Mouse (Mus musculus): ENCODE data around the gene Spc24. TPM values are rescaled to one million over a fixed set of nuclear protein-coding genes. Genes with fewer than 3 reads are reported as not detected.
A peak's percentile ranks its signal among the peaks of the same experiment; 100 is the strongest.
"Not testable (repeated sequence)": the region's sequence is repeated elsewhere in the genome, so short reads cannot be mapped to it uniquely, and the experiment has no call there.

Gene Spc24
- total RNA-seq (2021): 1 to 10 TPM; 4.7 to 6.5 TPM
- long read RNA-seq, experiment 1, transcript Spc24-201 (5 exons, 1,366 nt): major isoform, 9 of 11 reads
- long read RNA-seq, experiment 1, partial matches to known transcripts: 1 of 11 reads
- long read RNA-seq, experiment 1, other reads (novel, unspliced or antisense): 1 of 11 reads
- long read RNA-seq, experiment 2, partial matches to known transcripts: 0 of 5 reads
- long read RNA-seq, experiment 2, other reads (novel, unspliced or antisense): 3 of 5 reads

- intact Hi-C loops (cut with DNase I): loop anchor here (5.0 kb wide), 1 partner anchor 143 kb away; the partner anchor contains the start of gene Smarca4
- peak; percentile 94 to 96 for DNase-seq
These were observed at the start of gene Spc24 for GRCm38 (mm10) chr9:21760155-21761088. Spc24 (minus strand) TSS chr9:21760303.

DNA sequence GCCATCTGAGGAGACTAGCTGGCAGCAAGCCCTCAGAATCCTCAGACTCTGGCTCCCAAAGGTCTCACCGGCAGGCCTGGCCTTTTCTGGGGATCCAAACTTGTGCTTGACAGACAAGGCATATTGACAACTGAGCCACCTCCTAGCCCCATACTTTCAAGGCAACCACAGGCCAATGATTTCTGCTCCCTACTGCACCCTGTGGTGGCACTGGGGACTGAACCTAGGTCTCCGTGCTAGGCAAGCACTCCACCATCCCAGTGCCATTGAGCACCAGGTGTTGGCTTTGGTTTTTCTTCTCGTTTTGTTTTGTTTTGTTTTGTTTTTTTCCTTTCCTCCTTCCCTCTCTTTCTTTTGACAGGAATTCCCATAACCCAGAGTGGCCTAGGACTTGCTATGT is 48.5 kb upstream of the Spc24 start:
- intact Hi-C loops (cut with DNase I): loop anchor here (10.0 kb wide), 1 partner anchor 204 kb away; no protein-coding TSS in a partner anchor
- DNase-seq: no peak

DNA sequence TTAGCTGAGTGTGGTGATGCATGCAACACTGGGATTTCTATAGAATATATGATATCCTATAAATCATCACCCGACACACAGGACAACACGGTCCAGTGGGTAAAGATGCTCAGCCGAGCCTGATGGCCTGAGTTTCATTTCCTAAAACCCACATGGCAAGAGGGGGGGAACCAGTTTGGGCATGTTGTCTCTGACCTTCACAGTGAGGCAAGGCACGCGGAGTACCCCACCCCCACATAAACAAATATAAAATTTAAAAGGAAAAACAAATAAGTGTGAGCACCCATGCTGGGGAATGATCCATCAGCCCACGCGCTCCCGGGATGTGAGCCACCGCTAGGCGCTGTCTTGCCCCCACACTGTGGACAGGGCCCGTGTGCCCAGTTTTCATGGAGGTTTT is 46.9 kb upstream of the Spc24 start:
- intact Hi-C loops (cut with DNase I): loop anchor here (10.0 kb wide), 1 partner anchor 202 kb away; no protein-coding TSS in a partner anchor
- no peak for DNase-seq

- intact Hi-C loops (cut with DNase I): loop anchor here (10.0 kb wide), 1 partner anchor 202 kb away; no protein-coding TSS in a partner anchor
- no peak for DNase-seq
These were observed 46.3 kb upstream of the Spc24 start for GRCm38 (mm10) chr9:21806363-21806762.

DNA sequence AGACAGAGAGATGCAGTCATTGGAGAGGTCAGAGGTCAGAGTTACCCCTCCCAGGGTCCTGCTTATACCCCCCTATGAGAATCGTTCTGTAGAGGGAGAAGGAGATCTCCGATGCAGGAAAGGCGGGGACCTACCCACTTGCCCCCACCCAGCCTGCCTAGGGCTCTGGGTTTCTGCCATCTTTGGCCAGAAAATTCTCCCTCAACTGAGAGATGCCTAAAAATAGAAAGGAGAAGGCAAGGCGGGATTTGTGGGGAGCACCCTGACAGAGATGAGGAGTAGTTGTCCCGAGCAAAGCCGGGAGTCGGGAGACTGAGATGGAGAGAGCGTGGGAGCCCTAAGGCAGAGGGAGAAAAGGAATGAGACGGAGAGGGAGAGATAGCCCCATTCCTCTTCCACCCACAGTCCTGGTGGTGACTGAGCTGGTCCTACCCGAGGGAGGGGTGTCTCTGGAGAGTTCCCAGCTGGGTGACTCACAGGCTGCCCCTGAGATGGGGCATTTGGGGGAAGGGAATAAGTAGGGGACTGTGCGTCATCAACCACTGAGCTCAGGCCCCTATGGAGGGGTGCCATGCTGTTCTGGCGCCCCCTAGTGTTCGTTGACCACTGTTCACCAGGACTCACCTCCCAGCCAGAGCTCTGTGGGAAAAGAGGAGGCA is 44.0 kb upstream of the Spc24 start:
- DNase-seq: peak; percentile 88 to 94
- intact Hi-C loops (cut with DNase I): loop anchor here (1.0 to 10.0 kb wide), 4 partner anchors 17 to 199 kb away; no protein-coding TSS in a partner anchor

DNA sequence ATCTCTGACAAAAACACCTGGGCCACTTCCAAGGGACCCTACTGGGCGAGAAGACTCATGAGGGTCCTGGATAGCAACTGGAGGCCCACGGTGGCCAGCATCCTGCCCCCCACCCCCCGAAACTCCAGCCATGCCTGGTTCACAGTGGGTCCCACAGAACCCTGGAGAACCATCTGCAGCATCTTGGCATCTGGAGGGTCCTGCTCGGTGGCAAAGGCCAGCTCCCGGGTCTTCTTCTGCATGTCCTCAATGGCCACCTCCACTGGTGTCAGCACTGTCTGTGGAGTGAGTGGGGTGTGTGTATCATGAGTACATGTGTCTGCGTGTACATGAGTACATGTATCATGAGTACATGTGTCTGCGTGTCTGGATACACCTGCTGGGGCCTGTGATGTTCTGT is 41.5 kb upstream of the Spc24 start:
- intact Hi-C loops (cut with DNase I): loop anchor here (5.0 to 10.0 kb wide), 2 partner anchors 99 to 197 kb away; no protein-coding TSS in a partner anchor

DNA sequence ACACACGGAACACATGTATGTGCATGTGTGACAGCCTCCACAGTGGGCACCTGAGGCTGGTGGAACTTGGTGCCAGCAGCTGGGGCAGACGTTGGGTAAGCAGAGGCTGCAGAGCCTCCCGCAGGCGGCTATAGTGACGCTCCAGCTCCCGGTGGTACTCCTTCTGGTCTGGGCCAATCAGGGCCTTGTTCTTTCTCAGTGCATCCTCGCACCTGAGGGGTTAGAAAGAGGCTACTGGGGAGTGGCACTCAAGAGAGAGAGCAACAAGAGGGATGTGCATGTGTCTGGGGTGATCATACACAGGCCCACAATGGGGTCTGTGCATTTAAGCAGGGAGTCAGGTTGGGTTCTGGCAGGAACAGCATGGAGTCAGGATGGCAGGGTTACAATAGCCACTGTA is 41.0 kb upstream of the Spc24 start:
- intact Hi-C loops (cut with DNase I): loop anchor here (5.0 to 10.0 kb wide), 2 partner anchors 99 to 196 kb away; no protein-coding TSS in a partner anchor
- DNase-seq: no peak

More for the DNA sequence above, 41.5 kb upstream of the Spc24 start:
- no peak for DNase-seq

DNA sequence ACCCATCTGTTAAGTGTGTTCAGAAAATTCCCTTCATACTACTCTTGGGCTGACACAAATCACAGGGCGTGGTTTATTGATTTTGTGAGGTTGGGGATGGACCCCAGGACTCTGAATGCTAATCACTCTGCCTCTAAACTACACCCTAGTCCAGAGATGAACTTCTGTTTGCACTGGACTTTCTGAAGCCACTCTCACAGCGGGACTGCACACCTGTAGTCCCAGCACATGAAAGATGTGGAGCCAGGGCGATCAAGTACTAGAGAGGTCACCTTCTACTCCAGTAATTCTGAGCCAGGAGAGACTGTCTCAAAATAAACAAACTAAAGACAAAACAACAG is 38.9 kb upstream of the Spc24 start:
- intact Hi-C loops (cut with DNase I): no loop called here
- no peak for DNase-seq

- peak; percentile 93 to 96 for DNase-seq
- intact Hi-C loops (cut with DNase I): no loop called here
These were observed 38.4 kb upstream of the Spc24 start, which contains the start of gene Kank2 for GRCm38 (mm10) chr9:21798345-21799009. Kank2 (minus strand) TSS chr9:21798744.

- intact Hi-C loops (cut with DNase I): loop anchor here (2.0 kb wide), 1 partner anchor 29 kb away; no protein-coding TSS in a partner anchor
- peak; percentile 83 to 86 for DNase-seq
These were observed 37.8 kb upstream of the Spc24 start for GRCm38 (mm10) chr9:21797921-21798344.

- no peak for DNase-seq
- intact Hi-C loops (cut with DNase I): loop anchor here (2.0 kb wide), 1 partner anchor 28 kb away; no protein-coding TSS in a partner anchor
These were observed 36.8 kb upstream of the Spc24 start for GRCm38 (mm10) chr9:21796919-21797318.

GRCm38 (mm10) chr9:21796259-21796658 is 36.2 kb upstream of the Spc24 start:
- intact Hi-C loops (cut with DNase I): loop anchor here (2.0 kb wide), 1 partner anchor 27 kb away; no protein-coding TSS in a partner anchor
- DNase-seq: no peak

- intact Hi-C loops (cut with DNase I): no loop called here
- DNase-seq: no peak
These were observed 35.5 kb upstream of the Spc24 start for GRCm38 (mm10) chr9:21795579-21795978.

GRCm38 (mm10) chr9:21794925-21795324 is 34.8 kb upstream of the Spc24 start:
- DNase-seq: no peak
- intact Hi-C loops (cut with DNase I): no loop called here

DNA sequence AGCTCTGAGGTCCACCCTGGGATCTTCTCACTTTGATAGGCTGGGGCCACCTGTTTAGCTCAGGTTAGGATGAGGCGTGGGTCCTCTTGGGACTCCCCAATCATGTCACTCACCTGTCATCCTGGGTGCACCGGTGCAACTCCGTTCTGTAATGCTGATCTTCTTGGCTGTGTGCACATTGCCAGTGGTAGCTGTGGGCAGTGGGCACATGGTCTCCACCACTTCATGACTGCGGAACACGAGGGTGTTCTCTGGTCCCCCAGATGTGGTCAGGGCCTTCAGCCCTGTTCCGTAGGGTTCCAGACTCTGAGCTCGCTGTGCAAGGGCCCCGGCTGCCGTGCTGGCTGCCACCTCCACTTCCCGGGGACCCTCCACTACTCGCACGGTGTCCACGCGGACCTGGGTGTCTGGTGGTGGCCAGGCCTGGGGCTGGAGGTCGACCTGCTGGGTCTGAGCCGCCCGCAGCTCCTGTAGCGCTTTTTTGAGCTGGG is 34.3 kb upstream of the Spc24 start:
- intact Hi-C loops (cut with DNase I): no loop called here
- no peak for DNase-seq

- DNase-seq; intact Hi-C loops (cut with DNase I): not testable (repeated sequence)
These were observed 33.4 kb upstream of the Spc24 start for GRCm38 (mm10) chr9:21793507-21793906.

GRCm38 (mm10) chr9:21792644-21793043 is 32.5 kb upstream of the Spc24 start:
- DNase-seq: peak in 1 of 2 experiments; percentile 54
- intact Hi-C loops (cut with DNase I): no loop called here

DNA sequence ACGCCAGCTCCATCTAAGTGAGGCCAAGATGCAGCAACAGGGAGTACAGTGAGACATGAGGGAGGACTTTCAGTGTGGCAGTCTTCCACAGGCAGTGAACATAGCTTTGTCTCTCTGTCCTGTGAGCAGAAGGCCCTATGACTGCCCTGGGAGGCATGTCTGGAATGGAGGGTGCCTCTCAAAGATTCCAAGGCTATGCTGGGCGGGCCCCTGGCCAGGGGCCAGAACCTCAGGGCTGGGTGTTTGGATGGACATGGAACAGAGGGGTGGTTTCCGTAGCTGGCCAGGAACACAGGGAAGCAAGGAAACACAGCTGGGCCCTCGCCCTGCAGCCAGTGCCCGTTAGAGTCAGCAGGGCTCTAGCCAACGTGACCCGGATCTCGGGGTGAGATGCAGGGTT is 31.8 kb upstream of the Spc24 start:
- peak; percentile 72 for DNase-seq
- intact Hi-C loops (cut with DNase I): no loop called here

DNA sequence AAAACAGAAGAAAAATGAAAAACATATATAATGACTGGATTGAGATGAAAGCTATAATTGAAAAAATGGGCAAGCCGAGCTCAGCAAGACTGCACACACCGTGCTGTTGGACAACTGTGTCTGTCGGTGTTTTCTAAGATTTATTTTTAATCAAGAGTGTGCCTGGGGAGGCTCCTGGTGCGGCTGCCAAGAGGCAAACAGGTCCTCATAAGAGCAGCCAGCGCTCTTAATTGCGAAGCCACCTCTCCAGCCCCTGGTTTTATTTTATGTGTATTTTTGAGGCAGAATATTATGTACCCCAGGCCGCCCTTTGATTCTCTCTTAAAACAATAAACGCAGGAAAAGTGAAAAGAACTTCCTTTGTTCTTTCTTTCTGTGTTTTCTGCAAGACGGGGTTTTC is 28.1 kb upstream of the Spc24 start:
- DNase-seq: no peak
- intact Hi-C loops (cut with DNase I): no loop called here

Data from heart, postnatal 14 days (tissue).